Mouse (Mus musculus) layer of hippocampus, adult 8-10 months (tissue): Measurements from ENCODE around the gene Cln3. TPM values are rescaled to one million over a fixed set of nuclear protein-coding genes. Genes with fewer than 3 reads are reported as not detected.

Experiments
- DNase-seq, 2 experiments: peaks; one replicate each; pipeline ENCODE4 v3.0.0; 2022; ENCODE audit warnings: low spot score in 2 of 2
- total RNA-seq, 4 experiments: library from RNA; stranded (reverse); gene quantifications; 2 replicates each; pipeline ENCODE4 v1.2.4; 2022

Gene Cln3
- 10 to 100 TPM; 31.7 to 46.5 (median 42.0) TPM for total RNA-seq

DNA sequence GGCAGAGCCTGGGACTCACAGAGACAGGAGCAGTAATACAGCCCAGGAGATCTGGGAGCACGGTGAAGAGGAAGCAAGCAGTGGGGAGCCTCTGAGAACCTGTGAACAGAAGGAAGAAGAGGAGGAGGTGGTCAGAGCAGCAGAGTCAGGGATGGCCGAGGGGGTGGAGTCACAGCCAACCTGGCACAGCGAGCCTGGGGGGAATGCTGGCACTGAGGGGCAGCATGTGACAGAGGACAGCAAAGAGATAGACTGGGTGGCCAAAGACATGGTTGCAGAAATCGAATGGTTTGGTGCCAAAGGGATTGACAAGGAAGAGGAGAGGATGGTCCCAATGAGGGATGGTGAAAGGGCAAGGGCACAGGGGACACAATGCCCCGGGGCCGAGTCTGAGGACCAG, at the start of gene Cln3:
Gene Cln3, minus strand, starts transcription at position 101 of the 400 bp plus-strand sequence.
- DNase-seq, result no peak

- DNase-seq, result no peak
These were observed 49.8 kb upstream of the Cln3 start for GRCm38 (mm10) chr7:126635375-126635774.

GRCm38 (mm10) chr7:126632478-126632877, 46.9 kb upstream of the Cln3 start:
- DNase-seq, result no peak

DNA sequence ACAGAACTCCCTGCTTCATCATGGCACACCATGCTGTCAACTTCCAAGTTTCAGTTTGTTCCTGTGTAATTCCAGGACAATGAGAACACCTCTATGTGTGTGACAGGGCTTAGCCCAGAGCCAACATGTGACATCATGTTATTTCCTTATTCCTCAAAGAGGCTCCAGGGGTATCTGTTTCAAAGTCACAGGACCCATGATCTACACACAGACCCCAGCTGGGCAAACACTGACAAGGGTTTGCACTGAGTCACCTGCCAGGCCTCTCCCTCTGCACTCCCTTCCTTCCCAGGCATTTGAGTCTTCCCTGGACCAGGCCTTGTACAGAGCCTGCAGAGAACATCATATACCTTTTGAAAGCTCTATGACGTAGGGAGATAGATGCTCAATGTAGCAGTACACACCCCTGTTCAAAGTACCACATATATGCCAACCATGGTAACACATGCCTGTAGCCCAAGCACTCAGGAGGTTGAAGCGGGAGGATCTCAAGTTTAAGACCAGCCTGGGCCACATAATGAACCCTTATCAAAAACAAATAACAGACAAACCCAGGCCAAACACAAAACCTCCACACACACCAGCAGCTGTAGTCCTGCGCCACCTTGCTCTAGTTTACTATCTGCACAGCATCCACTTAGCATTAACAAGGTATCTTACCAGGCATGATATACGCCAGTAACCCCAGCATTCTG, 45.4 kb upstream of the Cln3 start, which contains the start of gene Nupr1:
Gene Nupr1, minus strand, starts transcription at position 38 of the 695 bp plus-strand sequence.
- no peak for DNase-seq

DNA sequence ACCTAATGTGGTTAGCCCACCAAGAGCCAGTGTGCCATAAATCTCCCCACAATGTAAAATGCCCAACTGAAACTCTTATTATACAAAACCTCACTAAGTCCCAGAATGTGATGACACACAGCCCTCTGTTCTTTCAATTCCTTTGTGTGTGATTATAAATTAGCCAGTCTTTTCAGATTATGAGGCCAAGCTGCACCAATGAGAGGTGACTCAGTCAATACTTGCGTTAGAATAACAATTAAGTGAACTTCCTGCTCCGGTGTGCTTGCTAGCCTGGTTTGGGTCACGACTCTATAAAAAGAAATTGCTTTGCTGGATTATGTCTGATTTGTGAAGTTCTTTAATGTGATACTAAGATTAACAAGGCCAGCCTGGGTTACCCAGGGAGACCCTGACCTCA, 44.3 kb upstream of the Cln3 start:
- DNase-seq, result no peak

- DNase-seq, result no peak
These were observed 42.5 kb upstream of the Cln3 start for GRCm38 (mm10) chr7:126628111-126628510.

DNA sequence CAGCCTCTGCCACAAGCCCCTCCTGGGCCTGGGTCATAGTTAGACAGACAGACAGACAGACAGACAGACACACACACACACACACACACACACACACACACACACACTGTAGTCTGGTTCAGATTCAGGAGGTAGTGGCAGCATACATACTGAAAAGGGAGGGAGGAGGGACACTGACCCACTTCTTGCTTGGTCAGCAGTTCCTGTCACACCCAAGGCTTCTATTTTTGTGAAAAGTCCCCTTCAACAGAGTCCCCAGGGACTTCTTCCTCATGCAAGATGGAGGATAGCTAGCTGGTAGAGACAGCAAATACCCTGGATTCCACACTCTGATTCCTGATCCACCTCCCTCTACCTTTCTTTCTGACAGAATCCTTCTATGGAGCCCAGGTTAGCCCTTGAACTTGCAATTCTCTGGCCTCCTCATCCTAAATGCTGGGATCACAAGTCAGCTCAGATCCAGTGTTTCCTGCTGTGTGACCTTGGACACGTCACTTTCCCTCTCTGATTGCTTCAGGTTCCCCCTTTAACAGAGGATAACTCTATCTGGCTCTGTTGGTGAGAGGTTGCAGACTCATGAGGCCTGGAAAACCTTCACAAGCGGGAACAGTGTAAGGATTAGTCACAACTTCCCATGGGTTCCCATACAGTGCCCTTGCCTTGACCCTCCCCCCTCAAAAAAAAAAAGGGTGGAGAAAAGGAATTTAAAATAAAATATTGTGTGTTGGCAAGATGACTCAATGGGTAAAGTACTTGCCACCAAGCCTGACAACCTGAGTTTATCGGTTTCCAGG, 40.4 kb upstream of the Cln3 start:
- no peak for DNase-seq

DNA sequence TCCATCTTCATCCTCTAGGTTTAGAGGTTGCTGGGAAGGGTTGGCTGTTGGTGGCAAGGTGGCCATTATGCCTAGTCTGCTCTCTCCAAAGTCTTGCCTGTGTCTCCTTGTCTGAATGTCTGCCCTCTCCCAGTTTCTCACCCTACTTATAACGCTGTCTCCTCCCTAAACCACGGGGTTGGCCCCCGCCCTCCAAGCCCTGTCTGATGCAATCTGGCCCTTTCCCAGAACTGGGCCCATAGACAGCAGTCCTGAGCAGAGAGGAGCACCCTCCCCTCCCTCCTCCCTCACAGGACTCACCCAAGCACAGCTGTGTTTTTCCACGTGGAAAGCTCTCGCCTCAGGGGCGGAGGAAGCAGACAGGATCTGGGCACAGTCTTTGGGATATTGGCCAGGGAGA, 39.8 kb upstream of the Cln3 start:
- peak; percentile 15 to 25 for DNase-seq

DNA sequence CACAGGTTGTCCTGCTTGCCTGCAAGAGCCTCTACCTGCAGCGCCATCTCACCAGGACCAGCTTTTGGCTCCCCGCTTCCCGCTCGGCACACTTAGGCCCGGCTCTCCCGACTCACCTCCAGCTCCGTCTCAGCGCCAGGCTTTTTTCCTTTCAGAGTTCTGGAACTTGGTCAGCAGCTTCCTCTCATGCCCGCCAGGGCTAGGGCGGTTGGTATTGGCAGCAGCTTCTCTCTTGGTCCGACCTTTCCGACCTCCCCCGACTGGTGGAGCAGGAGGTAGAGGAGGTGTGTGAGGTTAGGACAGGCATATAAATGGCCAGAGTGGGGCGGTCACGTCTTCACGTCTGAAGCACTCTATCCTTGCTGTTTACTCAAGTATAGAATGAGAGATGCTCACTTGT, 39.2 kb upstream of the Cln3 start:
- DNase-seq, result no peak

GRCm38 (mm10) chr7:126623381-126623780, 37.8 kb upstream of the Cln3 start:
- DNase-seq, result no peak

- no peak for DNase-seq
These were observed 36.1 kb upstream of the Cln3 start for GRCm38 (mm10) chr7:126621452-126622359.

DNA sequence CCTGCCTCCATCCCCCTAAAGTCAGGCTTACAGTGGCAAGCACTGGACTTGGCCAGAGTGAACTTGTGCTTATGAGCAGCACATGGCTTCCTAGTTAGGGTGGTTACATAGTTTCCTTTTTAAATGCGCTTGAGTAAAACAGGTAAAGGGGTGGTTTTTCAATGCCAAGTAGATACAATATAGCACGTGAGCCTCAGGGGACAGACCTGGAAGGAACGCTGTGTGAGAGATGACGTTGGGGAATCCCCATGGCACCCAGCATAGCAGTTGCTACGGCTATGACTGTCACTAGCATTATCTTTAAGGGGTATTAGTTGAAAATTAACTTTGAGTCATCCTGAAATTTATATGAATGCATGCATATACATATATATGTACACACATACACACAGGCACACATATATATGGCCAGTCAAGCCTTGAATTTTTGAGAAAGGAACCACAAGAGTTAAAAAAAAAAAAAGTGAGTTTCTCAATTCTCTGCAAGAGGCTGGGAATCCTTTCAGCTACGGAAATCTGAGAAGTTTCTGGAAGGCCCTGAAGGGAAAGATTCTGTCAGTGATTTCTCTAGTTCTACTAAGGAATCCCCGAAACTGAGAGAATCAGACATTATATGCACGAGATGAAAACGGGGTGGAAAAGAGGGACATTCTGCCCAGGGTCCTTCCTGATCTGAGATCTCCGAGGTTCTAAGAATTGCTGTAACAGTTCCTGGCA, 34.1 kb upstream of the Cln3 start:
- no peak for DNase-seq

GRCm38 (mm10) chr7:126616707-126617106, 31.1 kb upstream of the Cln3 start:
- DNase-seq, result no peak

GRCm38 (mm10) chr7:126612736-126613135, 27.1 kb upstream of the Cln3 start:
- DNase-seq, result no peak

GRCm38 (mm10) chr7:126607796-126608195, 22.2 kb upstream of the Cln3 start:
- no peak for DNase-seq

DNA sequence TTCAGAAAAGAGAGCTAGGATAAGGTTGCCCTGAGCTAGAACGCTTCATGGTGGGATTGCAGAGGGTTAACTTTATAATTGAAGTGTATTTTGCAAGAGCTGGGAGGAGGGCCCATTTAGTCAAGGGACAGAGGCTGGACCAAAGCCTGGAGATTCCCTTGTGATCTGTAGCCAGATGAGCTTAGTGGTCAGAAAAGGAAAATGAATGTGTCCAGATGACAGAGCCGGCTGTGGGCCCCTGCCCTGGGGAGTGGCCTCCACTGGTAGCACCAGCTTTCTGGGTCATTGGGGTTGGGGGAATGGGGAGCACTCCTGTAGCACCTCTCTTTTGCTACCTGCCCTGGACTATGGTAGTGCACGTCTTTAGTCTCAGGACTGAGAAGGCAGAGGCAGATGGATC, 21.4 kb upstream of the Cln3 start:
- DNase-seq, result no peak

DNA sequence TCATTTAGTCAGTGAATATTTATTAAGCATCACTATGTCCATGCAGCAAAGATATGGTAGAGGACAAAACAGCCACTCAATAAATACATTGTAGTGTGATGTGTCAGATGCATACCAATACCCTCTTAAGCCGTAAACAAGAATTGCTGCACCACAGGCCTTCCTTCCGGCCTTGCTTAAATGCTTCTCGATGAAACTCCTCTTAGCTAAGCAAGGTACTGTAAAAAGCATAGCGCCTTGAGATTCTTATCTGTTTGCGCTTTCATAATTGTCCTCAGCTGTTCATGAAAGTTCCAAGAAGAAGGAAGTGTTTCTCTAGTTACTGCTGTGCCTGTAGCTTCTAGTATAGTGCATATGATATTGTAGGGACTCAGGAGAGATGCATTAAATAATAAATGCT, 21.0 kb upstream of the Cln3 start:
- no peak for DNase-seq

GRCm38 (mm10) chr7:126602650-126603049, 17.0 kb upstream of the Cln3 start:
- DNase-seq, result no peak

- no peak for DNase-seq
These were observed 16.3 kb upstream of the Cln3 start for GRCm38 (mm10) chr7:126601896-126602295.

- DNase-seq, result no peak
These were observed 13.3 kb upstream of the Cln3 start for GRCm38 (mm10) chr7:126598919-126599318.

DNA sequence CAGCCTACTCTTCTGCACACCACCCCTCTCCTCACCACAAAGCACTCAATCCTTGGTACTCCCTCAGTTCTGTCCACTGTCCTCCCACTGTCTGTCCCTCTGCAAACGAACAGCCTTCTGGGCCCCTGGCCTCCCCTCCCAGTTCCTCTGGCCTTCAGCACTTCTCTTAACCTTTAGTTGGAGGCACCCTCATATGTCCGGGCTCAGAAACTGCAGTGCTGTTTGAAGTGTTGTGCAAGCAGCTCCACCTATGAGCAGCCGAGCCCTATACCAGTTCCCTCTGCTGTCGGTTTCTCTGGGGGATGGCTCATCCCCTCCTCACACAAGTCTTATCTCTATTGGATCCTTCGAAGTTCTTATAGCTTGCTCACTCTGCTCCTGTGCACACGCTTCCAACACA, 10.8 kb upstream of the Cln3 start:
- no peak for DNase-seq
